Mouse (Mus musculus): ENCODE measurements around the gene Baz1b.

DNA sequence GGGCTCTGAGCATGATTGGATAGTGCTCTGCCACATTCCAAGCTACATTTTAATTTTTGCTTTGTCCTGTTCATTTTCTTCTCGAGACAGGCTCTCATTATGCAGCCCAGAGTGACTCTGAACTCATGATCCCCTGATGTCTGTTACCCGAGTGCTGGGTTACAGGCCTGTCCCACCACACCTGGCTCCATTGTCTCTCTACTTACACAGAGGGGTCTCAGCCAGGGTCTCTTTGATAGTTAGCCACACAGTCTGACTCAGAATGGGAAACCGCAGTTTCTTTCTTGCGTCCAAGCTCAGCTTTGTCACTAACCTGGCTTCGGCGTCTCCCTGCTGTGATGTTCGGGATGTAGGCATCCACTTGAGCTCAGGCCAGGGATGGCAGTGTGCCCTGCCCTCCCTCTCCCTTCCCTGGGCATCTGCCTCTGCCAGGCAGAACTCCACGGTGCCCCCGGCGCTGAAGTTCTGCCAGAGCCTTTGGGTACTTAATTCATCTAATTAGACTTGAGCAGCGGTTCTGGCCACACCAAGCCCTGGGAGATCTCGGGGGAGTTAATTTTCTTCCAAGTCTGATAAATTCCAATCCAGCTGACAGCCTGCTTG is 84.6 kb downstream of the Baz1b start:
- no peak for TF ChIP-seq POLR2A (IDR thresholded peaks at IDR 0.05; ENCODE audit: insufficient read depth, low read length)
- TF ChIP-seq CTCF (IDR thresholded peaks at IDR 0.05; ENCODE audit: low read depth, low read length), result no peak
- no peak for TF ChIP-seq EP300 (IDR thresholded peaks at IDR 0.05; ENCODE audit: insufficient read depth, low read depth, low read length)
